15 mouse cellular contexts compared by ENCODE assay signal in the genomic region with DNA sequence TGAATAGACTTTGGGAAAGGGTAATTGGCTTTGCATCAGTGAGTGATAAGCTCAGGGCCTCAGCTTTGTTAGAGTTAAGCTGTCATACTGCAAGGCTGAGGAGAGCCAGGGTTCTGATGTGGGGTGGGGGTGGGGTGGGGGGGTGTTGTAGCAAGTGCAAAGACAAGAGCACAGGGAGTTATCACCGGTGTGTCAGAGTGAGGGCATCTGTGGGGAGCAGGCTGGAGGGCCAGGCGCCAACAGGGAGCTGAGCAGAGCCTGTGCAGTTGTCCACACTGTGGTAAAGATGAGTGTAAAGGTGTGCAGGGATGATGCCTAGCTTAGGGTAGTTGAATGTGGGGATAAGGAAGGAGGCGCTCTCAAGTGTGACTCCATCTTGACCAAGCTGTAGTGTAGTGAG. TPM values are rescaled to one million over a fixed set of nuclear protein-coding genes. Genes with fewer than 3 reads are reported as not detected.
DNase-seq lines count a peak whose midpoint lies in the region; ATAC-seq and TF ChIP-seq lines count a peak whose summit lies in the region.
"Had no signal": no experiment of that assay in that cellular context is flagged by ENCODE, and none has a peak within 500 bp of the region (broad histone marks: within the 10 kb centered on the region; RNA-seq: fewer than 3 reads in every experiment).

No protein-coding gene starts in this region.

- no peaks in the 10 kb centered on the region for H3K9me3 ChIP-seq in erythroblast, embryonic 14.5 days (ENCODE audit: control insufficient read depth, low read length)
- H3K9me3 ChIP-seq in heart, postnatal 0 days (replicated peaks; ENCODE audit: control insufficient read depth, low read length): no peaks in the 10 kb centered on the region
- H3K9me3 ChIP-seq in midbrain, embryonic 14.5 days (ENCODE audit: control insufficient read depth, low read length): no peaks in the 10 kb centered on the region
- no peaks in the 10 kb centered on the region for H3K9me3 ChIP-seq in midbrain, embryonic 15.5 days
- no peaks in the 10 kb centered on the region for H3K9me3 ChIP-seq in midbrain, embryonic 16.5 days (replicated peaks; ENCODE audit: control insufficient read depth, low read length, poor library complexity, severe bottlenecking)
- H3K9me3 ChIP-seq: forebrain, embryonic 13.5 days; limb, embryonic 15.5 days had no signal

- WGBS in heart, postnatal 0 days: 42% methylated on average over 3 of the region's 3 CpGs
- WGBS in midbrain, embryonic 14.5 days: 71% methylated on average over 3 of the region's 3 CpGs
- WGBS in midbrain, embryonic 15.5 days: 81% methylated on average over 3 of the region's 3 CpGs
- whole genome bisulfite sequencing in midbrain, embryonic 16.5 days: 71% methylated on average over 3 of the region's 3 CpGs

- H3K9ac ChIP-seq in heart, postnatal 0 days (replicated peaks; ENCODE audit: low read depth, low read length): no peak overlapping the region
- no peak overlapping the region for H3K9ac ChIP-seq in midbrain, embryonic 14.5 days (replicated peaks; ENCODE audit: low read length)
- no peak overlapping the region for H3K9ac ChIP-seq in midbrain, embryonic 15.5 days
- no peak overlapping the region for H3K9ac ChIP-seq in midbrain, embryonic 16.5 days (ENCODE audit: low read depth, low read length)
- H3K9ac ChIP-seq: forebrain, embryonic 13.5 days; limb, embryonic 15.5 days had no signal

- no peaks in the 10 kb centered on the region for H3K27me3 ChIP-seq in erythroblast, embryonic 14.5 days (ENCODE audit: control insufficient read depth)
- H3K27me3 ChIP-seq in heart, postnatal 0 days (ENCODE audit: control insufficient read depth, insufficient read depth, low read length): no peaks in the 10 kb centered on the region
- H3K27me3 ChIP-seq in midbrain, embryonic 14.5 days (ENCODE audit: control insufficient read depth, insufficient read depth, low read length): no peaks in the 10 kb centered on the region
- H3K27me3 ChIP-seq in midbrain, embryonic 15.5 days (replicated peaks): no peaks in the 10 kb centered on the region
- no peaks in the 10 kb centered on the region for H3K27me3 ChIP-seq in midbrain, embryonic 16.5 days (ENCODE audit: control insufficient read depth, insufficient read depth, low read depth, low read length)
- H3K27me3 ChIP-seq: forebrain, embryonic 13.5 days; limb, embryonic 15.5 days had no signal

- TF ChIP-seq CTCF in heart, postnatal 0 days (IDR thresholded peaks at IDR 0.05; ENCODE audit: low read depth): no peak

- intact Hi-C loops in heart, postnatal 14 days (cut with DNase I): no loop called here

- peak overlapping the region; percentile 37 for H3K4me3 ChIP-seq in erythroblast, embryonic 14.5 days (replicated peaks)
- no peak overlapping the region for H3K4me3 ChIP-seq in heart, postnatal 0 days (ENCODE audit: low read depth, low read length)
- no peak overlapping the region for H3K4me3 ChIP-seq in midbrain, embryonic 14.5 days (replicated peaks; ENCODE audit: low read depth, low read length)
- H3K4me3 ChIP-seq in midbrain, embryonic 15.5 days: no peak overlapping the region
- H3K4me3 ChIP-seq in midbrain, embryonic 16.5 days (ENCODE audit: low read depth, low read length): no peak overlapping the region
- H3K4me3 ChIP-seq: forebrain, embryonic 13.5 days; limb, embryonic 15.5 days had no signal

- TF ChIP-seq EP300 in heart, postnatal 0 days (IDR thresholded peaks at IDR 0.05; ENCODE audit: low read depth): no peak

- H3K4me2 ChIP-seq in heart, postnatal 0 days (ENCODE audit: low read depth, low read length): no peak overlapping the region
- H3K4me2 ChIP-seq in midbrain, embryonic 14.5 days (ENCODE audit: low read length): no peak overlapping the region
- no peak overlapping the region for H3K4me2 ChIP-seq in midbrain, embryonic 15.5 days
- H3K4me2 ChIP-seq in midbrain, embryonic 16.5 days (ENCODE audit: low read length): no peak overlapping the region
- H3K4me2 ChIP-seq: forebrain, embryonic 13.5 days; limb, embryonic 15.5 days had no signal

- peaks cover 90% of the 10 kb centered on the region for H3K4me1 ChIP-seq in erythroblast, embryonic 14.5 days (ENCODE audit: control insufficient read depth)
- peaks cover 47% of the 10 kb centered on the region for H3K4me1 ChIP-seq in heart, postnatal 0 days (ENCODE audit: control insufficient read depth, insufficient read depth)
- H3K4me1 ChIP-seq in midbrain, embryonic 14.5 days (ENCODE audit: control insufficient read depth, insufficient read depth, low read length): peaks cover 11% of the 10 kb centered on the region; the same call in 1 of the 2 replicates
- H3K4me1 ChIP-seq in midbrain, embryonic 15.5 days: no peaks in the 10 kb centered on the region
- peaks cover 5% of the 10 kb centered on the region for H3K4me1 ChIP-seq in midbrain, embryonic 16.5 days (ENCODE audit: control insufficient read depth, insufficient read depth, low read length)

- H3K27ac ChIP-seq in heart, postnatal 0 days (ENCODE audit: low read depth): 0 out of 2 replicates have a peak overlapping the region, but pooled peaks have one; percentile 49
- H3K27ac ChIP-seq in midbrain, embryonic 14.5 days (replicated peaks; ENCODE audit: low read depth, low read length): no peak overlapping the region
- H3K27ac ChIP-seq in midbrain, embryonic 15.5 days: no peak overlapping the region
- no peak overlapping the region for H3K27ac ChIP-seq in midbrain, embryonic 16.5 days (ENCODE audit: low read length)
- H3K27ac ChIP-seq: forebrain, embryonic 13.5 days; limb, embryonic 15.5 days had no signal

- DNase-seq in heart, postnatal 0 days (ENCODE audit: low spot score): no peak
- no peak for DNase-seq in heart, postnatal 14 days
- no peak for DNase-seq in midbrain, embryonic 14.5 days
- no peak for DNase-seq in retina, postnatal 1 day
- DNase-seq: adrenal gland, postnatal 25 days; cerebellum, adult 9-10 months; kidney, postnatal 25 days; thymus, postnatal 4 days had no signal

- peaks cover 96% of the 10 kb centered on the region for H3K36me3 ChIP-seq in erythroblast, embryonic 14.5 days (ENCODE audit: control insufficient read depth)
- 0 out of 2 replicates have a peak, but pooled peaks cover 3% of the 10 kb centered on the region for H3K36me3 ChIP-seq in heart, postnatal 0 days (replicated peaks; ENCODE audit: control insufficient read depth, insufficient read depth, low read length)
- H3K36me3 ChIP-seq in midbrain, embryonic 14.5 days (ENCODE audit: control insufficient read depth, insufficient read depth, low read length): peaks cover 4% of the 10 kb centered on the region; the same call in 1 of the 2 replicates
- no peaks in the 10 kb centered on the region for H3K36me3 ChIP-seq in midbrain, embryonic 15.5 days (replicated peaks)
- H3K36me3 ChIP-seq in midbrain, embryonic 16.5 days (ENCODE audit: control insufficient read depth, insufficient read depth, low read length): peaks cover 3% of the 10 kb centered on the region; the same call in 1 of the 2 replicates
- H3K36me3 ChIP-seq: limb, embryonic 15.5 days had no signal

- no peak for ATAC-seq in erythroblast, adult 5-6 weeks (replicated peaks; ENCODE audit: low FRiP score, poor library complexity, severe bottlenecking)
- ATAC-seq in heart, postnatal 0 days (ENCODE audit: insufficient read depth, low read depth): no peak
- ATAC-seq in midbrain, embryonic 14.5 days (ENCODE audit: low FRiP score, low TSS enrichment): peak; percentile 24; the same call in 1 of the 2 replicates
- no peak; the same call in 1 of the 2 replicates for ATAC-seq in midbrain, embryonic 15.5 days (replicated peaks)
- ATAC-seq in midbrain, embryonic 16.5 days: peak; percentile 32; the same call in 1 of the 2 replicates
- ATAC-seq: forebrain, embryonic 13.5 days; intestine, postnatal 0 days had no signal

RNA-seq across cellular contexts. Expression of a gene that starts 10.2 kb away (rescaled TPM):
- 7.3 and 10.8 TPM in 2 replicates for polyA plus RNA-seq in erythroblast, embryonic 14.5 days (2012)
- total RNA-seq in erythroblast, adult 5-6 weeks (2015; ENCODE audit: low replicate concordance): 252 and 320 TPM in 2 replicates
- 514 and 775 TPM in 2 replicates for total RNA-seq in erythroblast, adult 5-6 weeks (2017; ENCODE audit: low replicate concordance)
- total RNA-seq in heart, postnatal 0 days (2014; rRNA removed; ENCODE audit: low replicate concordance): 41.6 and 77.7 TPM in 2 replicates
- polyA plus RNA-seq in heart, postnatal 0 days (2015; fragmentation: Nextera tagmentation; extraction: Ambion mirVana): 33.4 and 33.8 TPM in 2 replicates
- total RNA-seq in heart, postnatal 14 days (2021): 10 to 100 TPM; 43.1 to 44.1 TPM
- polyA plus RNA-seq in midbrain, embryonic 14.5 days (2014; fragmentation: Nextera tagmentation; extraction: Ambion mirVana): 30.0 and 36.0 TPM in 2 replicates
- 25.7 and 25.8 TPM in 2 replicates for polyA plus RNA-seq in midbrain, embryonic 15.5 days (2015; fragmentation: Nextera tagmentation; extraction: Ambion mirVana)
- 27.8 and 28.2 TPM in 2 replicates for polyA plus RNA-seq in midbrain, embryonic 16.5 days (2015; fragmentation: Nextera tagmentation; extraction: Ambion mirVana)

RNA-seq across cellular contexts. Expression of a gene that starts 59.1 kb away (rescaled TPM):
- 0.01 and 0.10 TPM in 2 replicates for polyA plus RNA-seq in erythroblast, embryonic 14.5 days (2012)
- 9.4 and 14.6 TPM in 2 replicates for total RNA-seq in erythroblast, adult 5-6 weeks (2015; ENCODE audit: low replicate concordance)
- 3.2 and 3.6 TPM in 2 replicates for total RNA-seq in erythroblast, adult 5-6 weeks (2017; ENCODE audit: low replicate concordance)
- 14.8 and 28.5 TPM in 2 replicates for total RNA-seq in heart, postnatal 0 days (2014; rRNA removed; ENCODE audit: low replicate concordance)
- polyA plus RNA-seq in heart, postnatal 0 days (2015; fragmentation: Nextera tagmentation; extraction: Ambion mirVana): 1.3 TPM in 2 replicates
- total RNA-seq in heart, postnatal 14 days (2021): 10 to 100 TPM; 11.5 to 12.3 TPM
- 9.0 and 15.2 TPM in 2 replicates for polyA plus RNA-seq in midbrain, embryonic 14.5 days (2014; fragmentation: Nextera tagmentation; extraction: Ambion mirVana)
- 3.3 and 4.3 TPM in 2 replicates for polyA plus RNA-seq in midbrain, embryonic 15.5 days (2015; fragmentation: Nextera tagmentation; extraction: Ambion mirVana)
- polyA plus RNA-seq in midbrain, embryonic 16.5 days (2015; fragmentation: Nextera tagmentation; extraction: Ambion mirVana): 3.3 and 3.6 TPM in 2 replicates

Comparison
In these comparisons a context has a peak if more than half of its experiments do, and no peak if none do; other contexts are left out.
1. ATAC-seq: peak in midbrain, embryonic 14.5 days (single experiment) and midbrain, embryonic 16.5 days (single experiment); none in erythroblast, adult 5-6 weeks (single experiment), heart, postnatal 0 days (single experiment) and midbrain, embryonic 15.5 days (single experiment).